Mouse (Mus musculus) liver, adult 2 months (tissue): Measurements from ENCODE around the gene Zyx.

Source experiments
- CTCF ChIP-seq: fragments of 200-500 bp; IDR thresholded peaks from 2 replicates; pipeline ENCODE4 v1.5.1; 2011; ENCODE audit warnings: low read depth, low read length, control low read depth
- POLR2A ChIP-seq: fragments of 200-500 bp; IDR thresholded peaks from 2 replicates; pipeline ENCODE4 v1.6.1; 2011; ENCODE audit warnings: low read length, control low read depth; ENCODE audit not compliant: insufficient read depth; ENCODE audit errors: extremely low read depth

GRCm38 (mm10) chr6:42348281-42349005, 987 bp upstream of the Zyx start:
- TF ChIP-seq CTCF (peak; percentile 17; the same call in 1 of the 2 replicates), POLR2A (no peak)
